Mouse (Mus musculus) bone marrow, adult 2 months (tissue): Measurements from ENCODE around the gene H2al2c. TPM values are rescaled to one million over a fixed set of nuclear protein-coding genes. Genes with fewer than 3 reads are reported as not detected.
"Not testable (repeated sequence)": the region's sequence is repeated elsewhere in the genome, so short reads cannot be mapped to it uniquely, and the experiment has no call there.

ENCODE experiments used
- H3K27ac ChIP-seq: fragments of 200-500 bp; 2 replicates; pipeline ENCODE4 v1.5.1; 2012; ENCODE audit warnings: low read depth, mild to moderate bottlenecking, control low read depth, inconsistent platforms, low read length; ENCODE audit not compliant: control insufficient read depth, poor library complexity, insufficient read depth
- H3K4me1 ChIP-seq: fragments of 200-500 bp; 2 replicates; pipeline ENCODE4 v1.6.1; 2011; ENCODE audit warnings: low read length; ENCODE audit not compliant: control insufficient read depth, insufficient read depth
- H3K4me3 ChIP-seq: fragments of 200-500 bp; replicated peaks from 2 replicates; pipeline ENCODE3; 2011; ENCODE audit warnings: mild to moderate bottlenecking, low read depth, low read length, control low read depth; ENCODE audit not compliant: control insufficient read depth
- WGBS: fragments of 180-500 bp; shearing (Covaris S2); methylation state at CpG from one replicate; pipeline ENCODE4 v1.1.7; 2018; 5-methylcytosine and 5-hydroxymethylcytosine counted together
- polyA plus RNA-seq: library from polyadenylated mRNA; stranded (reverse); fragments of >200 nt; gene quantifications from 2 replicates; pipeline ENCODE4 v1.2.4, GENCODE M21; 2011; ENCODE audit warnings: low replicate concordance; ENCODE audit not compliant: missing spikeins, insufficient read depth, insufficient read length

H2al2c gene
- not detected in 2 replicates for polyA plus RNA-seq

GRCm38 (mm10) chrY:2598799-2599198 lies at the start of gene H2al2c:
Gene H2al2c (plus strand): TSS chrY:2599099.
- not testable (repeated sequence) for H3K4me3 ChIP-seq, H3K4me1 ChIP-seq, H3K27ac ChIP-seq
- no CpG with 5 or more reads among the region's 4 CpGs for WGBS

Other genes with a start within 250 kb of the H2al2c start
- not detected in 2 replicates for gene Sry, start 64.6 kb downstream of the H2al2c start, polyA plus RNA-seq
- gene H2al2b, start 121.6 kb downstream of the H2al2c start, polyA plus RNA-seq = not detected in 2 replicates
- gene Gm4064, start 197.1 kb downstream of the H2al2c start, polyA plus RNA-seq = not detected in 2 replicates
- gene Rbmy, start 231.6 kb downstream of the H2al2c start, polyA plus RNA-seq = not detected in 2 replicates
- not detected in 2 replicates for gene Gm10256, start 231.6 kb downstream of the H2al2c start, polyA plus RNA-seq